Comparison of ENCODE assay signal across 13 mouse cellular contexts in the genomic region with DNA sequence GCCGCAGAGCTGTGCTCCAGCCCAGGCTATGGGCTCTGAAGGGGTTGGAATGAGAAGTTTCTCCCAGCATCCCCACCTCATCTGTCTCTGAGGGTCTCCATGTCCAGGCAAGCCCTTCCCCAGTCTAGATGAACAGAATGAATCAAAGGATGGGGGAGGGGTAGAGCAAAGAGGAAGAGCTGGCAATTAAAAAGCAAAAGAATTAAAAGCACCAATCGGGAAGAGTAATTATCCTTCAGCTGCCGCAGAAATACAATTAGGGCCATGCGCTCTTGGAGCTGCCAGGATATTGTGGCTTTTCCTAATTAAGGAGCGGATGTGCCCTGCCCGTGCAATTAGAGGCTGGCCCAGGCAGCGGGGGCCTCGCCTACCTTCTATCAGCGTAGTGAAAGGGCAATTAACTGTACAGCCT. TPM values are rescaled to one million over a fixed set of nuclear protein-coding genes. Genes with fewer than 3 reads are reported as not detected.
DNase-seq lines count a peak whose midpoint lies in the region; ATAC-seq and TF ChIP-seq lines count a peak whose summit lies in the region.
"Had no signal": no experiment of that assay in that cellular context is flagged by ENCODE, and none has a peak within 500 bp of the region (broad histone marks: within the 10 kb centered on the region; RNA-seq: fewer than 3 reads in every experiment).

No protein-coding gene starts in this region.

- ATAC-seq in forebrain, embryonic 13.5 days, result peak; percentile 60
- ATAC-seq in hindbrain, postnatal 0 days, result no peak
- ATAC-seq in neural tube, embryonic 13.5 days (ENCODE audit: low read depth), result peak; percentile 28; the same call in 1 of the 2 replicates
- ATAC-seq: activated CD4-positive, CD25-positive, alpha-beta regulatory T cell, adult 4 months had no signal

- no peak for TF ChIP-seq CTCF in hindbrain, postnatal 0 days (IDR thresholded peaks at IDR 0.05; ENCODE audit: low read depth)

- peak overlapping the region; percentile 58 for H3K4me2 ChIP-seq in forebrain, embryonic 13.5 days
- H3K4me2 ChIP-seq in hindbrain, postnatal 0 days (ENCODE audit: low read depth, low read length), result peak overlapping the region; percentile 44; the same call in 1 of the 2 replicates
- peak overlapping the region; percentile 61 for H3K4me2 ChIP-seq in neural tube, embryonic 13.5 days
- H3K4me2 ChIP-seq: lung, embryonic 14.5 days had no signal

- H3K9me3 ChIP-seq in forebrain, embryonic 13.5 days (replicated peaks), result no peaks in the 10 kb centered on the region
- H3K9me3 ChIP-seq in hindbrain, postnatal 0 days (ENCODE audit: low read length), result no peaks in the 10 kb centered on the region
- H3K9me3 ChIP-seq in neural tube, embryonic 13.5 days, result no peaks in the 10 kb centered on the region
- no peaks in the 10 kb centered on the region for H3K9me3 ChIP-seq in heart, embryonic 10.5 days

- WGBS in forebrain, embryonic 13.5 days, result 8% methylated on average over 9 of the region's 9 CpGs
- 32% methylated on average over 9 of the region's 9 CpGs for WGBS in hindbrain, postnatal 0 days
- 11% methylated on average over 9 of the region's 9 CpGs for WGBS in neural tube, embryonic 13.5 days
- WGBS in heart, embryonic 10.5 days, result 75% methylated on average over 9 of the region's 9 CpGs

- no peaks in the 10 kb centered on the region for H3K36me3 ChIP-seq in forebrain, embryonic 13.5 days (ENCODE audit: poor library complexity, severe bottlenecking)
- 0 out of 2 replicates have a peak, but pooled peaks cover 3% of the 10 kb centered on the region for H3K36me3 ChIP-seq in hindbrain, postnatal 0 days (ENCODE audit: insufficient read depth, low read length)
- no peaks in the 10 kb centered on the region for H3K36me3 ChIP-seq in neural tube, embryonic 13.5 days
- H3K36me3 ChIP-seq in heart, embryonic 10.5 days, result no peaks in the 10 kb centered on the region

- H3K9ac ChIP-seq in forebrain, embryonic 13.5 days, result peak overlapping the region; percentile 60
- no peak overlapping the region for H3K9ac ChIP-seq in hindbrain, postnatal 0 days (replicated peaks; ENCODE audit: low read length)
- peak overlapping the region; percentile 56 for H3K9ac ChIP-seq in neural tube, embryonic 13.5 days
- H3K9ac ChIP-seq: lung, embryonic 14.5 days had no signal

- peaks cover 53% of the 10 kb centered on the region for H3K4me1 ChIP-seq in forebrain, embryonic 13.5 days
- H3K4me1 ChIP-seq in hindbrain, postnatal 0 days (ENCODE audit: insufficient read depth, low read length), result peaks cover 3% of the 10 kb centered on the region; the same call in 1 of the 2 replicates
- H3K4me1 ChIP-seq in neural tube, embryonic 13.5 days (replicated peaks), result peaks cover 64% of the 10 kb centered on the region
- H3K4me1 ChIP-seq in heart, embryonic 10.5 days, result peaks cover 11% of the 10 kb centered on the region

- peak overlapping the region; percentile 27 for H3K4me3 ChIP-seq in forebrain, embryonic 13.5 days
- H3K4me3 ChIP-seq in hindbrain, postnatal 0 days (ENCODE audit: low read length), result no peak overlapping the region
- H3K4me3 ChIP-seq in neural tube, embryonic 13.5 days, result peak overlapping the region; percentile 29
- H3K4me3 ChIP-seq in heart, embryonic 10.5 days, result no peak overlapping the region

- peaks cover 13% of the 10 kb centered on the region for H3K27me3 ChIP-seq in forebrain, embryonic 13.5 days
- H3K27me3 ChIP-seq in hindbrain, postnatal 0 days (ENCODE audit: insufficient read depth, low read length), result no peaks in the 10 kb centered on the region
- peaks cover 3% of the 10 kb centered on the region; the same call in 1 of the 2 replicates for H3K27me3 ChIP-seq in neural tube, embryonic 13.5 days
- H3K27me3 ChIP-seq in heart, embryonic 10.5 days (ENCODE audit: insufficient read depth, poor library complexity, severe bottlenecking), result peaks cover 78% of the 10 kb centered on the region

- H3K27ac ChIP-seq in forebrain, embryonic 13.5 days, result peak overlapping the region; percentile 87
- H3K27ac ChIP-seq in hindbrain, postnatal 0 days, result no peak overlapping the region
- H3K27ac ChIP-seq in neural tube, embryonic 13.5 days (replicated peaks), result peak overlapping the region; percentile 92
- H3K27ac ChIP-seq in heart, embryonic 10.5 days, result no peak overlapping the region
- H3K27ac ChIP-seq: stomach, postnatal 0 days had no signal

- DNase-seq in embryo, embryonic 10 days (ENCODE audit: low spot score), result peak; percentile 29
- no peak for DNase-seq in embryo, embryonic 9.5 days (ENCODE audit: extremely low spot score)
- DNase-seq in hindbrain, postnatal 0 days (ENCODE audit: low spot score), result peak; percentile 49
- DNase-seq in heart, adult 18-20 months, result no peak
- DNase-seq in heart, embryonic 10.5 days (ENCODE audit: low spot score), result no peak
- DNase-seq in spleen, postnatal 10 days (ENCODE audit: low spot score in 2 of 2), result no peak
- DNase-seq: kidney, postnatal 25 days; lung, embryonic 14.5 days; right cerebral cortex, postnatal 4 days had no signal

RNA-seq across cellular contexts. Expression of a gene that starts 8.2 kb away (rescaled TPM):
- polyA plus RNA-seq in forebrain, embryonic 13.5 days (2015; fragmentation: Nextera tagmentation; extraction: Ambion mirVana), result 57.2 and 61.5 TPM in 2 replicates
- 36.6 and 43.0 TPM in 2 replicates for total RNA-seq in hindbrain, postnatal 0 days (2014; rRNA removed)
- polyA plus RNA-seq in hindbrain, postnatal 0 days (2015; fragmentation: Nextera tagmentation; extraction: Ambion mirVana), result 49.3 and 54.4 TPM in 2 replicates
- 43.8 and 47.9 TPM in 2 replicates for polyA plus RNA-seq in neural tube, embryonic 13.5 days (2015; fragmentation: Nextera tagmentation; extraction: Ambion mirVana)
- 10 to 100 TPM; 35.8 to 37.0 TPM for total RNA-seq in heart, adult 18-20 months (2021)
- polyA plus RNA-seq in heart, embryonic 10.5 days (2016; fragmentation: Nextera tagmentation; extraction: Ambion mirVana), result 51.0 and 57.4 TPM in 2 replicates

RNA-seq across cellular contexts. Expression of a gene that starts 25.8 kb away (rescaled TPM):
- 0.52 TPM in 1 of 2 replicates, not detected in the other for polyA plus RNA-seq in forebrain, embryonic 13.5 days (2015; fragmentation: Nextera tagmentation; extraction: Ambion mirVana)
- total RNA-seq in hindbrain, postnatal 0 days (2014; rRNA removed), result 2.0 and 4.1 TPM in 2 replicates
- polyA plus RNA-seq in hindbrain, postnatal 0 days (2015; fragmentation: Nextera tagmentation; extraction: Ambion mirVana), result 0.76 and 1.3 TPM in 2 replicates
- 0.45 TPM in 1 of 2 replicates, not detected in the other for polyA plus RNA-seq in neural tube, embryonic 13.5 days (2015; fragmentation: Nextera tagmentation; extraction: Ambion mirVana)
- total RNA-seq in heart, adult 18-20 months (2021), result 1 to 10 TPM; 6.3 to 7.0 TPM
- polyA plus RNA-seq in heart, embryonic 10.5 days (2016; fragmentation: Nextera tagmentation; extraction: Ambion mirVana), result 0.67 and 0.68 TPM in 2 replicates

RNA-seq across cellular contexts. Expression of a gene that starts 40.4 kb away (rescaled TPM):
- 19.0 and 21.0 TPM in 2 replicates for polyA plus RNA-seq in forebrain, embryonic 13.5 days (2015; fragmentation: Nextera tagmentation; extraction: Ambion mirVana)
- total RNA-seq in hindbrain, postnatal 0 days (2014; rRNA removed), result 10.4 and 13.6 TPM in 2 replicates
- 6.4 and 6.9 TPM in 2 replicates for polyA plus RNA-seq in hindbrain, postnatal 0 days (2015; fragmentation: Nextera tagmentation; extraction: Ambion mirVana)
- polyA plus RNA-seq in neural tube, embryonic 13.5 days (2015; fragmentation: Nextera tagmentation; extraction: Ambion mirVana), result 17.1 and 17.2 TPM in 2 replicates
- 10 to 100 TPM; 13.9 to 16.5 TPM for total RNA-seq in heart, adult 18-20 months (2021)
- polyA plus RNA-seq in heart, embryonic 10.5 days (2016; fragmentation: Nextera tagmentation; extraction: Ambion mirVana), result 13.3 and 16.7 TPM in 2 replicates

Comparison
In these comparisons a context has a peak if more than half of its experiments do, and no peak if none do; other contexts are left out.
1. DNase-seq: peak in embryo, embryonic 10 days (single experiment) and hindbrain, postnatal 0 days (single experiment); none in embryo, embryonic 9.5 days (single experiment), heart, adult 18-20 months (0 of 2), heart, embryonic 10.5 days (single experiment) and spleen, postnatal 10 days (0 of 2).
2. H3K27ac ChIP-seq: peak in forebrain, embryonic 13.5 days (single experiment) and neural tube, embryonic 13.5 days (single experiment); none in hindbrain, postnatal 0 days (single experiment) and heart, embryonic 10.5 days (single experiment).
3. H3K4me3 ChIP-seq: peak in forebrain, embryonic 13.5 days (single experiment) and neural tube, embryonic 13.5 days (single experiment); none in hindbrain, postnatal 0 days (single experiment) and heart, embryonic 10.5 days (single experiment).
4. Peak in every context shown above with its lines, with median percentiles within 50 percentile points of each other: H3K4me2 ChIP-seq.